ENCODE assay signal across 11 mouse cellular contexts in the genomic region with DNA sequence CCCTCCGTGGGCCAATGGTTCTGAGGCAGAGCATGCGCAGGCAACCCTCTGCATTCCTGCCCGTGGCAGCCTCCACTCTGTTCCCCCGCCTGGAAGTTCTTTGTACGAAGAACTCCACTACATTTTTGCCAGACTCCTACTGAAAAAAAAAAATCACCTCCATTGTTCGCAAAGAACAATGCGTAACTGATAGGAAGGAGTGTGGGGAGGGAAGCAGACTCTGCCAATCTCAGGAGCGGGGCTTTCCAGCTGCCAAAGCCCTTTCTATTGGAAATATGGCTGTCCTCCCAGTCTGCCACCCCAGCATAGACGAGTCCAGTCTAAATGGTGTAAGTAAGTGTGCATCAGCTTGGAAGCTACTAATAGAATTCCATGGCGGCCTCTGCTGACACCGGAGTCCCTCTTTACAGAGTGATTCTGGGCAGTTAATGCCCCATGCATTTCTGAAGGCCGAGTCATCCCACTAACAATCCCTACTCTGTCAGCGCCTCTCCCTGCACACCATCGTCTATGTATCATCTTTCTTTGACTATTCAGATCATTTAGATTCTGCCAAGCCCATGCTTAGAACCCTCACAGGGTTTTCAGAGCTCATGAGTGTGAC.
A peak's percentile ranks its signal among the peaks of the same experiment; 100 is the strongest.
DNase-seq lines count a peak whose midpoint lies in the region; ATAC-seq and TF ChIP-seq lines count a peak whose summit lies in the region.
"Had no signal": no experiment of that assay in that cellular context is flagged by ENCODE, and none has a peak within 500 bp of the region (broad histone marks: within the 10 kb centered on the region; RNA-seq: fewer than 3 reads in every experiment).

No protein-coding gene starts in this region.

- WGBS in heart, embryonic 13.5 days = 40% methylated on average over 14 of the region's 14 CpGs
- 50% methylated on average over 14 of the region's 14 CpGs for WGBS in heart, embryonic 11.5 days (ENCODE audit: insufficient replicate concordance)
- 85% methylated on average over 14 of the region's 14 CpGs for WGBS in limb, embryonic 10.5 days

- peak overlapping the region; percentile 21 for H3K27ac ChIP-seq in heart, embryonic 13.5 days (replicated peaks)
- no peak overlapping the region for H3K27ac ChIP-seq in heart, embryonic 11.5 days (ENCODE audit: low read depth, low read length)
- peak overlapping the region; percentile 3; the same call in 1 of the 2 replicates for H3K27ac ChIP-seq in testis, adult 2 months (ENCODE audit: control insufficient read depth, insufficient read depth, low read depth, low read length)
- H3K27ac ChIP-seq in limb, embryonic 10.5 days = peak overlapping the region; percentile 81

- 0 out of 2 replicates have a peak, but pooled peaks cover 4% of the 10 kb centered on the region for H3K9me3 ChIP-seq in heart, embryonic 13.5 days
- no peaks in the 10 kb centered on the region for H3K9me3 ChIP-seq in heart, embryonic 11.5 days (replicated peaks; ENCODE audit: control insufficient read depth, low read length)
- no peaks in the 10 kb centered on the region for H3K9me3 ChIP-seq in limb, embryonic 10.5 days (replicated peaks)

- TF ChIP-seq POLR2A in testis, adult 2 months (IDR thresholded peaks at IDR 0.05; ENCODE audit: control insufficient read depth, low read depth, low read length) = no peak

- H3K4me1 ChIP-seq in heart, embryonic 13.5 days = peaks cover 44% of the 10 kb centered on the region
- H3K4me1 ChIP-seq in heart, embryonic 11.5 days (ENCODE audit: control insufficient read depth, insufficient read depth, low read length) = peaks cover 5% of the 10 kb centered on the region; the same call in 1 of the 2 replicates
- no peaks in the 10 kb centered on the region for H3K4me1 ChIP-seq in testis, adult 2 months (ENCODE audit: control insufficient read depth, insufficient read depth, low read length)
- peaks cover 69% of the 10 kb centered on the region for H3K4me1 ChIP-seq in limb, embryonic 10.5 days

- H3K9ac ChIP-seq in heart, embryonic 13.5 days = no peak overlapping the region
- no peak overlapping the region for H3K9ac ChIP-seq in heart, embryonic 11.5 days (ENCODE audit: low read depth, low read length)

- no peak overlapping the region for H3K4me3 ChIP-seq in heart, embryonic 13.5 days
- H3K4me3 ChIP-seq in heart, embryonic 11.5 days (ENCODE audit: low read depth, low read length) = no peak overlapping the region
- no peak overlapping the region for H3K4me3 ChIP-seq in testis, adult 2 months (ENCODE audit: control insufficient read depth, low read depth, low read length)
- no peak overlapping the region for H3K4me3 ChIP-seq in limb, embryonic 10.5 days
- H3K4me3 ChIP-seq: erythroblast, embryonic 14.5 days had no signal

- no peak for DNase-seq in testis, postnatal 10 days (ENCODE audit: low spot score)
- DNase-seq in limb, embryonic 10.5 days (ENCODE audit: low spot score) = no peak
- no peak for DNase-seq in spleen, adult 18-20 months
- no peak for DNase-seq in cerebellum, adult 9-11 months
- no peak for DNase-seq in thymus, postnatal 25 days

- H3K4me2 ChIP-seq in heart, embryonic 13.5 days = no peak overlapping the region; the same call in 1 of the 2 replicates
- H3K4me2 ChIP-seq in heart, embryonic 11.5 days = no peak overlapping the region
- H3K4me2 ChIP-seq: liver, embryonic 11.5 days had no signal

- H3K36me3 ChIP-seq in heart, embryonic 13.5 days = peaks cover 4% of the 10 kb centered on the region
- no peaks in the 10 kb centered on the region for H3K36me3 ChIP-seq in heart, embryonic 11.5 days (ENCODE audit: control insufficient read depth, insufficient read depth, low read length)
- H3K36me3 ChIP-seq in testis, adult 2 months (ENCODE audit: control insufficient read depth, insufficient read depth, low read length) = no peaks in the 10 kb centered on the region
- peaks cover 8% of the 10 kb centered on the region; the same call in 1 of the 2 replicates for H3K36me3 ChIP-seq in limb, embryonic 10.5 days

- H3K27me3 ChIP-seq in heart, embryonic 13.5 days (replicated peaks) = no peaks in the 10 kb centered on the region
- H3K27me3 ChIP-seq in heart, embryonic 11.5 days (ENCODE audit: control insufficient read depth, insufficient read depth, low read length) = no peaks in the 10 kb centered on the region
- no peaks in the 10 kb centered on the region for H3K27me3 ChIP-seq in testis, adult 2 months (ENCODE audit: control insufficient read depth, insufficient read depth, low read length)
- H3K27me3 ChIP-seq in limb, embryonic 10.5 days (ENCODE audit: low read depth, poor library complexity, severe bottlenecking) = no peaks in the 10 kb centered on the region

- ATAC-seq in heart, embryonic 13.5 days (ENCODE audit: extremely low read depth, insufficient number of reproducible peaks, low FRiP score, low TSS enrichment) = no peak
- ATAC-seq in heart, embryonic 11.5 days (replicated peaks; ENCODE audit: insufficient number of reproducible peaks, low FRiP score, low TSS enrichment) = no peak
- ATAC-seq: intestine, postnatal 0 days had no signal

- TF ChIP-seq CTCF in testis, adult 2 months (IDR thresholded peaks at IDR 0.05; ENCODE audit: control insufficient read depth, insufficient read depth, insufficient replicate concordance, low read depth, low read length) = no peak
